Mouse (Mus musculus): Measurements from ENCODE around the gene F2rl3.
A peak's percentile ranks its signal among the peaks of the same experiment; 100 is the strongest.

The F2rl3 gene

GRCm38 (mm10) chr8:72761322-72762051 is at the start of gene F2rl3:
Gene F2rl3 (plus strand): TSS chr8:72761880.
- DNase-seq (ENCODE audit: low read depth, low spot score): no peak

- DNase-seq (ENCODE audit: low read depth, low spot score): no peak
These were observed 49.1 kb upstream of the F2rl3 start for GRCm38 (mm10) chr8:72712569-72712968.

- DNase-seq (ENCODE audit: low read depth, low spot score): no peak
These were observed 45.1 kb upstream of the F2rl3 start for GRCm38 (mm10) chr8:72716594-72716993.

GRCm38 (mm10) chr8:72720541-72720940 is 41.1 kb upstream of the F2rl3 start:
- no peak for DNase-seq (ENCODE audit: low read depth, low spot score)

- peak; percentile 94 for DNase-seq (ENCODE audit: low read depth, low spot score)
These were observed 38.7 kb upstream of the F2rl3 start, which contains the start of gene Sin3b for GRCm38 (mm10) chr8:72722769-72723650. Gene Sin3b (plus strand): TSS chr8:72723285.

- no peak for DNase-seq (ENCODE audit: low read depth, low spot score)
These were observed 38.1 kb upstream of the F2rl3 start for GRCm38 (mm10) chr8:72723651-72724001.

- DNase-seq (ENCODE audit: low read depth, low spot score): peak; percentile 36
These were observed 33.0 kb upstream of the F2rl3 start for GRCm38 (mm10) chr8:72728636-72729035.

GRCm38 (mm10) chr8:72735001-72735400 is 26.7 kb upstream of the F2rl3 start:
- DNase-seq (ENCODE audit: low read depth, low spot score): no peak

- DNase-seq (ENCODE audit: low read depth, low spot score): no peak
These were observed 24.8 kb upstream of the F2rl3 start for GRCm38 (mm10) chr8:72736868-72737267.

- peak; percentile 77 for DNase-seq (ENCODE audit: low read depth, low spot score)
These were observed 15.6 kb upstream of the F2rl3 start for GRCm38 (mm10) chr8:72746061-72746460.

GRCm38 (mm10) chr8:72749846-72750245 is 11.8 kb upstream of the F2rl3 start:
- no peak for DNase-seq (ENCODE audit: low read depth, low spot score)

GRCm38 (mm10) chr8:72750266-72750665 is 11.4 kb upstream of the F2rl3 start:
- DNase-seq (ENCODE audit: low read depth, low spot score): no peak

- no peak for DNase-seq (ENCODE audit: low read depth, low spot score)
These were observed 10.6 kb upstream of the F2rl3 start for GRCm38 (mm10) chr8:72751126-72751525.

- no peak for DNase-seq (ENCODE audit: low read depth, low spot score)
These were observed 9.4 kb upstream of the F2rl3 start for GRCm38 (mm10) chr8:72752289-72752688.

GRCm38 (mm10) chr8:72753165-72753564 is 8.5 kb upstream of the F2rl3 start:
- no peak for DNase-seq (ENCODE audit: low read depth, low spot score)

- no peak for DNase-seq (ENCODE audit: low read depth, low spot score)
These were observed 7.9 kb upstream of the F2rl3 start for GRCm38 (mm10) chr8:72753781-72754180.

- DNase-seq (ENCODE audit: low read depth, low spot score): no peak
These were observed 5.6 kb upstream of the F2rl3 start for GRCm38 (mm10) chr8:72756031-72756430.

GRCm38 (mm10) chr8:72756771-72757390 is 4.8 kb upstream of the F2rl3 start:
- DNase-seq (ENCODE audit: low read depth, low spot score): no peak

GRCm38 (mm10) chr8:72757426-72758195 is 4.1 kb upstream of the F2rl3 start:
- no peak for DNase-seq (ENCODE audit: low read depth, low spot score)

GRCm38 (mm10) chr8:72758310-72758709 is 3.4 kb upstream of the F2rl3 start:
- no peak for DNase-seq (ENCODE audit: low read depth, low spot score)

GRCm38 (mm10) chr8:72760216-72760615 is 1.5 kb upstream of the F2rl3 start:
- no peak for DNase-seq (ENCODE audit: low read depth, low spot score)

- no peak for DNase-seq (ENCODE audit: low read depth, low spot score)
These were observed 626 bp downstream of the F2rl3 start for GRCm38 (mm10) chr8:72762306-72762705.
